Mouse (Mus musculus) frontal cortex, adult (tissue): ENCODE results near the gene A630023A22Rik.

Experiments
- ATAC-seq: cut with Nextera tagmentation; 2 replicates; pipeline ENCODE4 v1.9.2; 2017; ENCODE audit warnings: mild to moderate bottlenecking, moderate library complexity, mixed read lengths; ENCODE audit not compliant: low TSS enrichment

Gene A630023A22Rik

DNA sequence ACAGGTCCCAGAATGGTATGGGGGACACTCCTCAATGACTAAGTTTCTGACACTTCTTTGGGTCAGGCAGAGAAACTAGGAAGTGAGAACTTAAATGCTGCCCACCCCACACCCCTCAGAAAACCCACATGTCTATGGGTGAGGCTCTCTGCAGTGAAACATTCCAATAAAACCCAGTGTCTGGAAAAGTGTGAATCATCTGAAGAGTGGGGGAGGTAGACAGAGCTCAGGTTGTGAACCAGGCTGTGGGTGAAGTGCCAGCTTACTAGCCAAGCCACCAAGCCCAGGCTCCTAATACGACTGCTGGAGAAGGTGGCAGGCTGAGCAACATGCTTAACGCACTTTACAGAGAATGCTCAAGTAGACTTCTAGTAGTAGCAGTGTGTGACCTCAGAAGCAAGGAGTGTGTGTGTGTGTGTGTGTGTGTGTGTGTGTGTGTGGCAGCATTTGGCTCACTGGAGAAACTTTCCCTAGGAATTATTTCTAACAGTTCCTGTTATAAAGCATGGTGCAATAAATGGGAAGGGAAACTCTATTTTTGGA, 14.6 kb downstream of the A630023A22Rik start:
- ATAC-seq, result no peak

DNA sequence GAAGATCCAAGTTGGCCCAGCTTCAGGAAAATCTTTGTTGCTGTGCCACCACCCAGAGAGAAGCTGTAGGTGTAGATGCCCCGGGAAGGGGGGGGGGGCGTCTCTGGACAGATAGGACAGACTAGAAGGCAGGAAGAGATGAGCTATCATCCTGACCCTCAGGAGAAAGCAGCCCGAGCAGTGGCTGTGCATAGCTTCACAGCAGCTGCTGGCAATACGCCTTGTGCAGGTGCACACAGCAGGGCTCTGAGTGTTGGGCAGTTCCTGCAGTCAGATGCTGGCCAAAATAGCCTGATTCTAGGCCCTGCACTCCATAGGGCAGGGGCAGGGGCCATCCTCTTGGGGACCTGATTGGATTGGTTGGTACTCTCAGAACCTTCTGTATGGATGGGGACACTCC, 15.7 kb downstream of the A630023A22Rik start:
- ATAC-seq, result no peak

DNA sequence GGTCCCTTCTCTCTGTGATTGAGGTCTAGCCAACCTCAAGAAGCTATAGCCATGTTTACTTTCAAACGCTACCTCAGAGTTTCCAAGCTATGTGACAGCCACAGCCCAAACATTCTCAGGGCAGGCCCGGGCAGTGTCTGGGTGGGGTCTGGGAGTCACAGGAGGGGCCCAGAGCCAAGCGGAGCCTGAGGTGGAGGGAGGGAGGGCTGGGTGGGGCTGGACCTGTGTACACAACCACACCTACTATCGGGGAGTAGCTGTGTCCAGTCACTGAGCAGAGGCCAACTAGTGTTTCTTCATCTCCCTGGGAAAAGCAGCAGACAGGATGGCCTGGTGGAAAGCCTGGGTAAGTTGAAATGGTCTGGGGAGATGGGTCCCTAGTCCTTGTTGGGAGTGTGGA, 16.8 kb downstream of the A630023A22Rik start, which contains the start of gene Anxa8:
TSS of gene Anxa8 (plus strand) at position 251 of the 400 bp plus-strand sequence.
- ATAC-seq, result no peak

DNA sequence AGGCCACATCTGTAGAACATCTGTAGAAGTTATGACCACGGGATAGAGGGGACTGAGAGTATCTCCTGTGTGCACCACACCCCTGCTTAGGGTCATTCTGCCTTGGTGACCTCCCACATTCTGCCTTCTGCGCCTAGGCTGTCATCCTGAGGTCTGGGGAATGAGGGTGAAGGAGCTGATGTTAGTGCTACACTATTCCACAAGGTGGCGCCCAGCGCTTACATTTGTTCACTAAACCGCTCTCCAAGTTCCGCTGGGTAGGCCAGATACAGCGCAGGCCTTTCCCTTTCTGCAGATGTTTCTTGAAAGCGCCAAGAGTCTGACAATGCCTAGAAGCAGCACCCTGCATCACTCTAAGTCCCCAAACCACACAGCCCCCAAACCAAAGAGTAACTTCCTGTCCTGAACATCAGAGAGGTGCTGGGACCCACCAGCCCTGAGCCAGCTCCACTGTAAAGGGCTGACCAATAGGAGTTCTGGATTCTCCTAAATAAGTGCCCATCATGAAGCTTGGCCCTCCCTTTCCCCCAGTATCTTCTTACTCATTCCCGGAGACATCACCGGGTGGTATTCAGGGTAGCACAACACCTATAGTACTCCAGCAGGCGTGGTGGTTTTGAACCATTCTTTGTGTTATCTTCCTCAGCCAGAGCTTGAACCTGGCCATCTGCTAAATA, 22.1 kb downstream of the A630023A22Rik start:
- ATAC-seq, result peak; percentile 94

GRCm38 (mm10) chr14:34078293-34078692, 24.3 kb downstream of the A630023A22Rik start:
- no peak for ATAC-seq

- no peak for ATAC-seq
These were observed 25.3 kb downstream of the A630023A22Rik start for GRCm38 (mm10) chr14:34077222-34077621.

- no peak for ATAC-seq
These were observed 27.2 kb downstream of the A630023A22Rik start for GRCm38 (mm10) chr14:34075346-34075745.

DNA sequence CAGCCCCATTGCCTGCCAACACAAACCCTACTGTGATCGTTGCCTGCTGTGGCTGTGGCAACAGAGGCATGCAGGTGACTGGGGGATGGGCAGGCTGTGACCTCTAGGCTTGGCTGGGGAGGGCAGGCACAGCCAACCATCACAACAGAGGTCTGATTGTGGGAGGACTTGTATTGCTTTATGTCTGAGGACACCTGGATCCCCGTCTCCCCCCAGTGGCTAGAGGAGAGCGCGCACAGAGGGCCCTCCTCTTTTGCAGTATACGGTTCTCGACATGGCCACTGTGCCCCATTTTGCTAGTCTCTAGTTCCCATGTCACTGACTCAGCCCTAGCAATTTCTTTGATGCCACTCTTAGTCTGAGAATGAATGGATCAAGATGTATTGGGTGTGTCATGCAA, 30.9 kb downstream of the A630023A22Rik start:
- ATAC-seq, result no peak

- no peak for ATAC-seq
These were observed 50.0 kb downstream of the A630023A22Rik start, which contains the start of gene Antxrl for GRCm38 (mm10) chr14:34052516-34052915. Gene Antxrl (plus strand): TSS chr14:34052707.

- ATAC-seq, result no peak
These were observed 52.3 kb downstream of the A630023A22Rik start for GRCm38 (mm10) chr14:34050101-34050779.

DNA sequence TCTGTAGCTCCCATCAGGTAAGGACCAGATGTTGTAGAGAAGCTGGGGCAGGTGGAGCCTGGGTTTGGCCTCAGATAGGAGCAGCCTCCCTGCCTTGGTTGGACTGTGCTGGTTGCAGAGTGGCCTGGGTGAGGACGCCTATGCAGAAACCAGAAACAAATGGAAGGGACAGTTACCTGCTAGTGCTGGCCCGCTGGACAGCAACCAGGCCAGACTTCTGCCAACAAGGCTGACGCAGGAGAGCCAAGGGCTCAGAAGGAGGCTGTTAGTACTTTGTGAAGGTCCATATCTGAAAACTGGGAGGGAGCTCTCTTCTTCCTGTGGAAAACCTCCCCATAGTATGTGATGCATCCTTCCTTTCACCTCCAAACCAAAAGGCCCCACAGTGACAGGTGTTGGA, 59.2 kb downstream of the A630023A22Rik start:
- no peak for ATAC-seq

DNA sequence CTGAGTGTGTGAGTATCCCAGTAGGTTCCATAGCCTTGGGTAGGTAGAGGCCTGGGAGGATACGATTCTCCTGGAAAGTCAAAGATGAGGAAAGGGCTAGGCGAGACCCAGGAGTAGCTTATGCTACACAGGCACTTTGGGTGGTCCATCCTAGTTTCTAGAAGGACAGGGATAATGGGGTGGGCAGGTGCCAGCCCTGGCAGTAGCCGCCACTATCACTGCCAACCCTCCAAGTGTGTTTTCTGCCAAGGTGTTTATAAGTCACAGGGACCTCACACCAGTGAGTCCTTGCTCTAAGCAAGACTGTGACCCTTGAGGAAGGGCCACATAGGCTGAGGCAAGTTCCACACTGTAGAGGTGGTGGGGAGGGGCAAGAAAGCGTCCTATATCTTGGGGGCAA, 61.3 kb downstream of the A630023A22Rik start:
- no peak for ATAC-seq

- no peak for ATAC-seq
These were observed 68.5 kb downstream of the A630023A22Rik start for GRCm38 (mm10) chr14:34033841-34034610.

- ATAC-seq, result no peak
These were observed 75.8 kb downstream of the A630023A22Rik start for GRCm38 (mm10) chr14:34026710-34027109.

- ATAC-seq, result no peak
These were observed 85.6 kb downstream of the A630023A22Rik start for GRCm38 (mm10) chr14:34016938-34017337.

- ATAC-seq, result no peak
These were observed 86.2 kb downstream of the A630023A22Rik start, which contains the start of gene Gm5460 for GRCm38 (mm10) chr14:34016381-34016780. Gene Gm5460 (plus strand): TSS chr14:34016758.

DNA sequence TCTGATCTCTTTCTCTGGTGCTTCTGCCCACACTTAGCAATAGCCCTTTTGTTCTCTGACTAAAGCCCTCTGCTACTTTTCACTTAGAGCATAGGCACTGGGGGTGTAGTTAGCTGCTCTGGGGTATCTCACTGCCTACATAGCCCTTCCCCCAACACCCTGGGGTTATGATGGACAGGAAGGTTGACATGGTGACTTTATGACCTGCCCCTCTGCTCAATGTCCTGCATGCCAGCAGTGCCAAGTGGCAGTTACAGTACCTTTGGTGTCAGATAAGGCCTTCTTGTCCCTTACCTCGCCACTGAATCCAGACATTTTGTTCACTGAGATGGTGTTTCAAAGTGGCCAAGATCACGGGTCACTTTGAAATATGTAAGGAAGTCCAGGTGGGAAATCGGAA, 87.5 kb downstream of the A630023A22Rik start, which contains the start of gene Gm30083:
TSS of gene Gm30083 (minus strand) at position 120 of the 400 bp plus-strand sequence.
- no peak for ATAC-seq

DNA sequence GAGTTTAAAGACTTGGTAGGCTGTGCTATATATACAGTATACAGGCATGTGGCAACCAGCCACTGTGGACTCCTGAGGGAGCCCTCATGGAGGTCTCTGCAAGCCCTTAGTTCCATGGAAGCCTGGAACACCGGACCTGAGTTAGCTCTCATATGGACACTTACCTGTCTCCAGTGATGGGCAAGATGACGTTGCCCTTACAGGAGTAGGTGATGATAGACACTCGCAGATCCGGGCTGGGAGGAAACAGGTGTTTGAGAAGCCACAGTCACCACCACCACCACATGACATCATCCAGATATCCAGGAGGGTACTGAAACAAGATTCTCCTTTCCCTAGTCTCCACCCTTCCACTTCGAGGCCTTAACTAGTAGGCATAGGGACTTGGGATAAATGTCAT, 100.2 kb downstream of the A630023A22Rik start:
- ATAC-seq, result no peak

GRCm38 (mm10) chr14:34001445-34001844, 101.1 kb downstream of the A630023A22Rik start:
- ATAC-seq, result no peak
